Mouse (Mus musculus) kidney, adult 2 months (tissue): ENCODE measurements around the gene Sphk2. TPM values are rescaled to one million over a fixed set of nuclear protein-coding genes. Genes with fewer than 3 reads are reported as not detected.

Source experiments
- DNase-seq: peaks from one replicate; pipeline ENCODE4 v3.0.0; 2021
- H3K27ac ChIP-seq: fragments of 200-500 bp; 2 replicates; pipeline ENCODE4 v1.5.1; 2012; ENCODE audit warnings: low read depth, low read length, control low read depth, inconsistent platforms; ENCODE audit not compliant: insufficient read depth
- H3K27me3 ChIP-seq: fragments of 200-500 bp; replicated peaks from 2 replicates; pipeline ENCODE4 v1.6.1; 2012; ENCODE audit warnings: mild to moderate bottlenecking, moderate library complexity, low read length, inconsistent platforms; ENCODE audit not compliant: control insufficient read depth, insufficient read depth
- H3K36me3 ChIP-seq: fragments of 200-500 bp; 2 replicates; pipeline ENCODE4 v1.6.1; 2012; ENCODE audit warnings: mild to moderate bottlenecking, moderate library complexity, low read length, inconsistent platforms; ENCODE audit not compliant: control insufficient read depth, insufficient read depth
- H3K4me1 ChIP-seq: fragments of 200-500 bp; 2 replicates; pipeline ENCODE4 v1.6.1; 2011; ENCODE audit warnings: low read length; ENCODE audit not compliant: control insufficient read depth, insufficient read depth
- H3K4me3 ChIP-seq: fragments of 200-500 bp; 2 replicates; pipeline ENCODE4 v1.5.1; 2011; ENCODE audit warnings: mild to moderate bottlenecking, low read depth, low read length, control low read depth; ENCODE audit not compliant: insufficient read depth
- CTCF ChIP-seq: fragments of 200-500 bp; conservative IDR thresholded peaks from 2 replicates; pipeline ENCODE4 v1.5.1; 2011; ENCODE audit warnings: low read depth, mild to moderate bottlenecking, control low read depth, low read length, moderate library complexity, mixed read lengths; ENCODE audit not compliant: insufficient read depth, insufficient read length
- POLR2A ChIP-seq: fragments of 200-500 bp; IDR thresholded peaks from one replicate; pipeline ENCODE4 v1.6.1; 2011; ENCODE audit warnings: low read depth, low read length, control low read depth
- WGBS: fragments of 180-500 bp; shearing (Covaris S2); methylation state at CpG from one replicate; pipeline ENCODE4 v1.1.7; 2018; 5-methylcytosine and 5-hydroxymethylcytosine counted together
- polyA plus RNA-seq: library from polyadenylated mRNA; depleted of rRNA; stranded (reverse); fragments of >200 nt; gene quantifications from 2 replicates; pipeline ENCODE4 v1.2.3, GENCODE M21; 2012

Gene Sphk2
- polyA plus RNA-seq, 1 experiment, result 57.2 TPM

GRCm38 (mm10) chr7:45705873-45706281, 11.9 kb downstream of the Sphk2 start:
- peaks cover 21% of the 10 kb centered on the region for H3K4me1 ChIP-seq
- 0% methylated on average over 7 of the region's 7 CpGs for WGBS
- DNase-seq, result peak; percentile 93

GRCm38 (mm10) chr7:45705443-45705864, 12.3 kb downstream of the Sphk2 start:
- peaks cover 24% of the 10 kb centered on the region for H3K4me1 ChIP-seq
- H3K27me3 ChIP-seq, result no peaks in the 10 kb centered on the region
- TF ChIP-seq CTCF, result no peak
- no peak for TF ChIP-seq POLR2A
- no peak for DNase-seq
- WGBS, result under 1% methylated on average over 21 of the region's 21 CpGs
- H3K4me3 ChIP-seq, result peak overlapping the region; percentile 58
- H3K27ac ChIP-seq, result peak overlapping the region; percentile 100
- peaks cover 11% of the 10 kb centered on the region; the same call in 1 of the 2 replicates for H3K36me3 ChIP-seq

More at GRCm38 (mm10) chr7:45705873-45706281, 11.9 kb downstream of the Sphk2 start:
- peak overlapping the region; percentile 58 for H3K4me3 ChIP-seq
- H3K36me3 ChIP-seq, result peaks cover 11% of the 10 kb centered on the region; the same call in 1 of the 2 replicates
- TF ChIP-seq POLR2A (peak; percentile 59), CTCF (no peak)
- no peaks in the 10 kb centered on the region for H3K27me3 ChIP-seq
- H3K27ac ChIP-seq, result peak overlapping the region; percentile 100

- Histone ChIP-seq H3K27ac (peak within 1 kb of the TSS; percentile 100), H3K27me3 (peaks cover 2% of the 10 kb centered on the region; the same call in 1 of the 2 replicates), H3K36me3 (peaks cover 8% of the 10 kb centered on the region; the same call in 1 of the 2 replicates), H3K4me1 (peaks cover 24% of the 10 kb centered on the region), H3K4me3 (peak within 1 kb of the TSS; percentile 63)
- WGBS, result under 1% methylated on average over 36 of the region's 36 CpGs
- peak; percentile 85 for TF ChIP-seq POLR2A
- no peak for TF ChIP-seq CTCF
- peak; percentile 100 for DNase-seq
Measured at GRCm38 (mm10) chr7:45704730-45705442, 12.9 kb downstream of the Sphk2 start, which contains the start of gene Dbp. Gene Dbp (plus strand): TSS chr7:45705088.

GRCm38 (mm10) chr7:45704046-45704559, 13.7 kb downstream of the Sphk2 start:
- H3K27me3 ChIP-seq, result peaks cover 3% of the 10 kb centered on the region; the same call in 1 of the 2 replicates
- peak overlapping the region; percentile 98 for H3K27ac ChIP-seq
- peak; percentile 87 for DNase-seq
- peak overlapping the region; percentile 63 for H3K4me3 ChIP-seq
- peaks cover 5% of the 10 kb centered on the region; the same call in 1 of the 2 replicates for H3K36me3 ChIP-seq
- WGBS, result under 1% methylated on average over 13 of the region's 13 CpGs
- no peak for TF ChIP-seq CTCF
- TF ChIP-seq POLR2A, result peak; percentile 51
- peaks cover 23% of the 10 kb centered on the region for H3K4me1 ChIP-seq

- TF ChIP-seq POLR2A (no peak), CTCF (no peak)
- Histone ChIP-seq H3K4me3 (peak overlapping the region; percentile 63), H3K27ac (peak overlapping the region; percentile 98), H3K36me3 (peaks cover 2% of the 10 kb centered on the region; the same call in 1 of the 2 replicates), H3K4me1 (peaks cover 18% of the 10 kb centered on the region), H3K27me3 (peaks cover 3% of the 10 kb centered on the region; the same call in 1 of the 2 replicates)
- no peak for DNase-seq
- 37% methylated on average over 12 of the region's 12 CpGs for WGBS
Measured at GRCm38 (mm10) chr7:45703521-45704033, 14.2 kb downstream of the Sphk2 start.

GRCm38 (mm10) chr7:45702809-45703520, 14.8 kb downstream of the Sphk2 start:
- H3K36me3 ChIP-seq, result no peaks in the 10 kb centered on the region
- peaks cover 3% of the 10 kb centered on the region; the same call in 1 of the 2 replicates for H3K27me3 ChIP-seq
- H3K27ac ChIP-seq, result no peak overlapping the region
- DNase-seq, result no peak
- no peak overlapping the region for H3K4me3 ChIP-seq
- 91% methylated on average over 17 of the region's 17 CpGs for WGBS
- peaks cover 11% of the 10 kb centered on the region for H3K4me1 ChIP-seq
- TF ChIP-seq CTCF (no peak), POLR2A (no peak)
